Mouse (Mus musculus) CH12.LX (cell line): ENCODE results near the gene Adtrp. TPM values are rescaled to one million over a fixed set of nuclear protein-coding genes. Genes with fewer than 3 reads are reported as not detected.

Experiments
- DNase-seq: peaks from one replicate; pipeline ENCODE4 v3.0.0-alpha.2; 2013; ENCODE audit errors: extremely low read depth
- H3K27ac ChIP-seq: 2 replicates; pipeline ENCODE4 v1.5.1; 2012; ENCODE audit warnings: low read depth, mild to moderate bottlenecking, control low read depth, moderate library complexity; ENCODE audit not compliant: insufficient read depth
- H3K27me3 ChIP-seq: replicated peaks from 2 replicates; pipeline ENCODE3; 2012; ENCODE audit warnings: inconsistent platforms
- H3K36me3 ChIP-seq, 2 experiments: replicated peaks in 1 of 2; 2 replicates each; pipeline versions ENCODE3 to v1.6.1; 2012; ENCODE audit warnings: inconsistent platforms in 1 of 2, low read length in 1 of 2, mild to moderate bottlenecking in 1 of 2, mixed read lengths in 1 of 2, moderate library complexity in 1 of 2; ENCODE audit not compliant: control insufficient read depth in 1 of 2, insufficient read depth in 1 of 2
- H3K4me1 ChIP-seq, 2 experiments: 2 replicates each; pipeline ENCODE4 v1.6.1; 2012; ENCODE audit warnings: inconsistent platforms in 1 of 2, moderate library complexity in 1 of 2; ENCODE audit not compliant: insufficient read depth in 2 of 2, control insufficient read depth in 1 of 2
- H3K4me2 ChIP-seq: 2 replicates; pipeline ENCODE4 v1.6.1; 2012; ENCODE audit warnings: low read depth, mild to moderate bottlenecking, control low read depth; ENCODE audit not compliant: poor library complexity, insufficient read depth, severe bottlenecking
- H3K4me3 ChIP-seq, 3 experiments: fragments of 150-350 bp in 1 of 3; sonication (generic) in 1 of 3; replicated peaks in 1 of 3; 2 replicates each; pipeline versions ENCODE3 to v1.5.1; 2011 to 2012; ENCODE audit warnings: low read depth in 2 of 3, low read length in 2 of 3, mild to moderate bottlenecking in 2 of 3, moderate library complexity in 2 of 3, control low read depth in 1 of 3, improper control_type of control experiment in 1 of 3, inconsistent platforms in 1 of 3, mixed read lengths in 1 of 3; ENCODE audit not compliant: poor library complexity in 1 of 3
- H3K79me2 ChIP-seq: replicated peaks from 2 replicates; pipeline ENCODE4 v1.6.1; 2012; ENCODE audit warnings: mild to moderate bottlenecking, moderate library complexity; ENCODE audit not compliant: control insufficient read depth, poor library complexity, insufficient read depth, severe bottlenecking; ENCODE audit errors: extremely low read depth
- H3K9ac ChIP-seq: 2 replicates; pipeline ENCODE4 v1.6.1; 2012; ENCODE audit warnings: low read depth, mild to moderate bottlenecking, control low read depth, moderate library complexity; ENCODE audit not compliant: insufficient read depth
- H3K9me3 ChIP-seq: replicated peaks from 2 replicates; pipeline ENCODE3; 2012; ENCODE audit warnings: low read length, inconsistent platforms, mixed read lengths
- CHD2 ChIP-seq: IDR thresholded peaks from 2 replicates; pipeline ENCODE4 v1.6.1; 2011; ENCODE audit warnings: low read length, improper control_type of control experiment
- CTCF ChIP-seq, 2 experiments: IDR thresholded peaks in 1 of 2; conservative IDR thresholded peaks in 1 of 2; 2 replicates each; pipeline ENCODE4 v1.5.1; 2011 to 2012; ENCODE audit warnings: low read depth in 2 of 2, low read length in 2 of 2, improper control_type of control experiment in 1 of 2, inconsistent platforms in 1 of 2, mild to moderate bottlenecking in 1 of 2, moderate library complexity in 1 of 2
- E2F4 ChIP-seq: IDR thresholded peaks from 2 replicates; pipeline ENCODE4 v1.6.1; 2011; ENCODE audit warnings: low read depth, low read length, improper control_type of control experiment; ENCODE audit not compliant: insufficient replicate concordance
- EP300 ChIP-seq: IDR thresholded peaks from 2 replicates; pipeline ENCODE4 v1.6.1; 2011; ENCODE audit warnings: low read length, improper control_type of control experiment
- ETS1 ChIP-seq: conservative IDR thresholded peaks from 2 replicates; pipeline ENCODE4 v1.6.1; 2012; ENCODE audit warnings: low read depth, mild to moderate bottlenecking, inconsistent platforms, low read length, improper control_type of control experiment, moderate library complexity
- GABPA ChIP-seq: IDR thresholded peaks from 2 replicates; pipeline ENCODE4 v1.6.1; 2012; ENCODE audit warnings: low read depth, low read length, improper control_type of control experiment, inconsistent platforms; ENCODE audit not compliant: insufficient replicate concordance
- IRF4 ChIP-seq: IDR thresholded peaks from 2 replicates; pipeline ENCODE4 v1.6.1; 2014; ENCODE audit warnings: low read depth, mild to moderate bottlenecking, inconsistent platforms, low read length, improper control_type of control experiment
- JUN ChIP-seq: IDR thresholded peaks from 2 replicates; pipeline ENCODE4 v1.6.1; 2011; ENCODE audit warnings: low read depth, mild to moderate bottlenecking, low read length, improper control_type of control experiment, moderate library complexity; ENCODE audit not compliant: insufficient read depth
- MAFK ChIP-seq: IDR thresholded peaks from 2 replicates; pipeline ENCODE4 v1.6.1; 2011; ENCODE audit warnings: low read length, improper control_type of control experiment; ENCODE audit not compliant: insufficient replicate concordance
- MAX ChIP-seq: IDR thresholded peaks from 2 replicates; pipeline ENCODE4 v1.6.1; 2011; ENCODE audit warnings: low read length, improper control_type of control experiment
- MEF2A ChIP-seq: IDR thresholded peaks from 2 replicates; pipeline ENCODE4 v1.6.1; 2014; ENCODE audit warnings: low read depth, mild to moderate bottlenecking, inconsistent platforms, low read length, improper control_type of control experiment, borderline replicate concordance
- MXI1 ChIP-seq: IDR thresholded peaks from 2 replicates; pipeline ENCODE4 v1.6.1; 2011; ENCODE audit warnings: mild to moderate bottlenecking, low read depth, low read length, improper control_type of control experiment
- POLR2A ChIP-seq: IDR thresholded peaks from 2 replicates; pipeline ENCODE4 v1.6.1; 2011; ENCODE audit warnings: low read depth, mild to moderate bottlenecking, improper control_type of control experiment, low read length
- POLR2AphosphoS2 ChIP-seq: IDR thresholded peaks from 2 replicates; pipeline ENCODE4 v1.6.1; 2011; ENCODE audit warnings: low read depth, low read length, improper control_type of control experiment
- SIN3A ChIP-seq: IDR thresholded peaks from 2 replicates; pipeline ENCODE4 v1.6.1; 2012; ENCODE audit warnings: low read length, improper control_type of control experiment, inconsistent platforms
- UBTF ChIP-seq: IDR thresholded peaks from 2 replicates; pipeline ENCODE4 v1.6.1; 2012; ENCODE audit warnings: low read depth, mild to moderate bottlenecking, inconsistent platforms, low read length, improper control_type of control experiment, moderate library complexity
- ZMIZ1 ChIP-seq: IDR thresholded peaks from 2 replicates; pipeline ENCODE4 v1.6.1; 2012; ENCODE audit warnings: low read depth, mild to moderate bottlenecking, inconsistent platforms, low read length, improper control_type of control experiment
- dilution Hi-C: fragments of 300-500 bp; cut with MboI; formaldehyde crosslinking; loops from 2 replicates; pipeline ENCODE4 v1.14.3; 2020; ENCODE audit warnings: low sequenced_read_pairs; ENCODE audit not compliant: extremely low pct_unique_long_range_greater_than_20kb, extremely low pct_ligation_motif_present
- in situ Hi-C: fragments of 300-500 bp; cut with MboI; formaldehyde crosslinking; loops from 3 replicates; pipeline ENCODE4 v1.14.3; 2019; ENCODE audit warnings: low sequenced_read_pairs, low pct_ligation_motif_present, low pct_unique_long_range_greater_than_20kb, mixed read lengths
- polyA plus RNA-seq: library from polyadenylated mRNA; unstranded; fragments of >175 nt; gene quantifications from 2 replicates; pipeline ENCODE4 v1.2.1, GENCODE M21; 2012; ENCODE audit warnings: low read depth; ENCODE audit not compliant: insufficient read length
- total RNA-seq, 2 experiments: library from RNA; depleted of rRNA; stranded (reverse); fragments of 300-350 nt in 1 of 2; fragments of >200 nt in 1 of 2; gene quantifications; 2 replicates each; pipeline ENCODE4 v1.2.3; 2012 to 2014

The Adtrp gene
- total and polyA plus RNA-seq, 3 experiments = 4.2 to 37.1 (median 7.2) TPM

- DNase-seq = no peak
- Histone ChIP-seq H3K27ac (no peak overlapping the region), H3K9me3 (no peaks in the 10 kb centered on the region), H3K9ac (no peak overlapping the region), H3K36me3 (no peaks in the 10 kb centered on the region), H3K27me3 (no peaks in the 10 kb centered on the region), H3K4me2 (no peak overlapping the region), H3K79me2 (no peaks in the 10 kb centered on the region), H3K4me1 (peaks cover 0 to 8% of the 10 kb centered on the region in 2 experiments; a peak in 2 of 4 replicates), H3K4me3 (no peak overlapping the region)
- dilution Hi-C loops (no loop called here), in situ Hi-C loops (no loop called here)
- TF ChIP-seq CHD2 = no peak
- TF ChIP-seq MAX = no peak
- no peak for TF ChIP-seq IRF4
- TF ChIP-seq SIN3A = no peak
Observed at GRCm38 (mm10) chr13:41737628-41738309, 109.7 kb downstream of the Adtrp start.

GRCm38 (mm10) chr13:41729660-41730059 lies 117.8 kb downstream of the Adtrp start:
- Histone ChIP-seq H3K36me3 (no peaks in the 10 kb centered on the region), H3K9ac (no peak overlapping the region), H3K4me1 (0 out of 4 replicates have a peak, but pooled peaks cover 4% of the 10 kb centered on the region in 2 experiments), H3K27me3 (no peaks in the 10 kb centered on the region), H3K79me2 (no peaks in the 10 kb centered on the region), H3K27ac (no peak overlapping the region), H3K4me3 (no peak overlapping the region), H3K4me2 (no peak overlapping the region), H3K9me3 (no peaks in the 10 kb centered on the region)
- no peak for DNase-seq
- TF ChIP-seq UBTF (no peak), ETS1 (peak; percentile 58; the same call in 1 of the 2 replicates), EP300 (no peak), POLR2A (no peak), MXI1 (no peak), JUN (0 out of 2 replicates have a peak, but pooled peaks have one; percentile 5), MEF2A (peak; percentile 90), ZMIZ1 (no peak), MAFK (no peak)
- in situ Hi-C loops = no loop called here
- dilution Hi-C loops = no loop called here

GRCm38 (mm10) chr13:41727803-41728202 lies 119.7 kb downstream of the Adtrp start:
- Histone ChIP-seq H3K79me2 (no peaks in the 10 kb centered on the region), H3K4me1 (0 out of 4 replicates have a peak, but pooled peaks cover 4% of the 10 kb centered on the region in 2 experiments), H3K4me2 (no peak overlapping the region), H3K27ac (no peak overlapping the region), H3K36me3 (no peaks in the 10 kb centered on the region), H3K4me3 (no peak overlapping the region), H3K27me3 (no peaks in the 10 kb centered on the region), H3K9me3 (no peaks in the 10 kb centered on the region), H3K9ac (no peak overlapping the region)
- no peak for DNase-seq
- in situ Hi-C loops (no loop called here), dilution Hi-C loops (no loop called here)
- TF ChIP-seq POLR2AphosphoS2 = no peak
- TF ChIP-seq CTCF (conservative IDR thresholded peaks at IDR 0.05 in 1 of 2, IDR thresholded peaks at IDR 0.05 in 1 of 2; ENCODE audit: low read depth in 2 of 2, low read length in 2 of 2) = no peak
- TF ChIP-seq MEF2A = no peak
- TF ChIP-seq POLR2A = no peak
- TF ChIP-seq MAFK = no peak
- no peak for TF ChIP-seq GABPA
- TF ChIP-seq E2F4 = no peak
